Mouse (Mus musculus) small intestine, adult 2 months (tissue): ENCODE measurements around the gene Cltb. TPM values are rescaled to one million over a fixed set of nuclear protein-coding genes. Genes with fewer than 3 reads are reported as not detected.

ENCODE experiments used
- H3K27ac ChIP-seq: fragments of 200-500 bp; 2 replicates; pipeline ENCODE4 v1.5.1; 2012; ENCODE audit warnings: low read depth, low read length, control low read depth, inconsistent platforms; ENCODE audit not compliant: insufficient read depth
- H3K27me3 ChIP-seq: fragments of 200-500 bp; 2 replicates; pipeline ENCODE4 v1.6.1; 2012; ENCODE audit warnings: mild to moderate bottlenecking, moderate library complexity, low read length, inconsistent platforms; ENCODE audit not compliant: control insufficient read depth, insufficient read depth
- H3K36me3 ChIP-seq: fragments of 200-500 bp; 2 replicates; pipeline ENCODE4 v1.6.1; 2012; ENCODE audit warnings: mild to moderate bottlenecking, low read length, control low read depth, inconsistent platforms; ENCODE audit not compliant: control insufficient read depth, insufficient read depth
- H3K4me1 ChIP-seq: fragments of 200-500 bp; 2 replicates; pipeline ENCODE4 v1.6.1; 2012; ENCODE audit warnings: low read length, inconsistent platforms, mixed read lengths; ENCODE audit not compliant: control insufficient read depth, insufficient read depth, insufficient read length
- H3K4me3 ChIP-seq: fragments of 200-500 bp; 2 replicates; pipeline ENCODE4 v1.5.1; 2012; ENCODE audit warnings: low read depth, mild to moderate bottlenecking, control low read depth, inconsistent platforms, low read length, moderate library complexity
- CTCF ChIP-seq: fragments of 200-500 bp; IDR thresholded peaks from 2 replicates; pipeline ENCODE4 v1.5.1; 2012; ENCODE audit warnings: low read depth, mild to moderate bottlenecking, control low read depth, inconsistent platforms, low read length, moderate library complexity, mixed read lengths; ENCODE audit not compliant: insufficient replicate concordance, insufficient read length; ENCODE audit errors: extremely low read depth
- POLR2A ChIP-seq: fragments of 200-500 bp; IDR thresholded peaks from 2 replicates; pipeline ENCODE4 v1.6.1; 2012; ENCODE audit warnings: low read depth, mild to moderate bottlenecking, control low read depth, inconsistent platforms, low read length, moderate library complexity
- whole genome bisulfite sequencing: fragments of 180-500 bp; shearing (Covaris S2); methylation state at CpG from one replicate; pipeline ENCODE4 v1.1.7; 2018; 5-methylcytosine and 5-hydroxymethylcytosine counted together
- polyA plus RNA-seq: library from polyadenylated mRNA; depleted of rRNA; stranded (reverse); fragments of >200 nt; gene quantifications from 2 replicates; pipeline ENCODE4 v1.2.3, GENCODE M21; 2012

The Cltb gene
- polyA plus RNA-seq, 1 experiment = 84.6 TPM

GRCm38 (mm10) chr13:54596870-54597269 lies 14.3 kb downstream of the Cltb start:
- H3K27me3 ChIP-seq = no peaks in the 10 kb centered on the region
- whole genome bisulfite sequencing = 56% methylated on average over 5 of the region's 5 CpGs
- H3K4me3 ChIP-seq = no peak overlapping the region
- H3K36me3 ChIP-seq = peaks cover 8% of the 10 kb centered on the region
- TF ChIP-seq POLR2A = no peak
- no peak for TF ChIP-seq CTCF
- H3K4me1 ChIP-seq = peaks cover 18% of the 10 kb centered on the region
- no peak overlapping the region; the same call in 1 of the 2 replicates for H3K27ac ChIP-seq

GRCm38 (mm10) chr13:54596107-54596690 lies 14.9 kb downstream of the Cltb start:
- Histone ChIP-seq H3K36me3 (peaks cover 8% of the 10 kb centered on the region), H3K27me3 (no peaks in the 10 kb centered on the region), H3K4me3 (no peak overlapping the region), H3K27ac (peak overlapping the region; percentile 57), H3K4me1 (peaks cover 17% of the 10 kb centered on the region)
- 32% methylated on average over 8 of the region's 8 CpGs for WGBS
- no peak for TF ChIP-seq POLR2A
- no peak for TF ChIP-seq CTCF

GRCm38 (mm10) chr13:54593617-54594016 lies 17.5 kb downstream of the Cltb start:
- no peak for TF ChIP-seq CTCF
- no peak for TF ChIP-seq POLR2A
- WGBS = 94% methylated on average over 11 of the region's 11 CpGs
- no peak overlapping the region for H3K4me3 ChIP-seq
- H3K4me1 ChIP-seq = peaks cover 12% of the 10 kb centered on the region
- no peaks in the 10 kb centered on the region for H3K27me3 ChIP-seq
- peaks cover 8% of the 10 kb centered on the region for H3K36me3 ChIP-seq
- H3K27ac ChIP-seq = no peak overlapping the region

GRCm38 (mm10) chr13:54591776-54592356 lies 19.3 kb downstream of the Cltb start:
- Histone ChIP-seq H3K27me3 (no peaks in the 10 kb centered on the region), H3K36me3 (peaks cover 8% of the 10 kb centered on the region; the same call in 1 of the 2 replicates), H3K4me3 (no peak overlapping the region), H3K27ac (no peak overlapping the region), H3K4me1 (peaks cover 10% of the 10 kb centered on the region)
- TF ChIP-seq CTCF (no peak), POLR2A (no peak)
- 83% methylated on average over 8 of the region's 8 CpGs for WGBS

- Histone ChIP-seq H3K27me3 (no peaks in the 10 kb centered on the region), H3K36me3 (peaks cover 7% of the 10 kb centered on the region; the same call in 1 of the 2 replicates), H3K27ac (peak within 1 kb of the TSS; percentile 56), H3K4me3 (peak within 1 kb of the TSS; percentile 75), H3K4me1 (no peaks in the 10 kb centered on the region; the same call in 1 of the 2 replicates)
- WGBS = under 1% methylated on average over 51 of the region's 51 CpGs
- TF ChIP-seq POLR2A = peak; percentile 39
- TF ChIP-seq CTCF = no peak
Measured at GRCm38 (mm10) chr13:54589996-54590951, 20.9 kb downstream of the Cltb start, which contains the start of the genes Nop16 and Higd2a. Gene Nop16 (minus strand): TSS chr13:54590090. Gene Higd2a (plus strand): TSS chr13:54590207.

- no peak for TF ChIP-seq CTCF
- no peak for TF ChIP-seq POLR2A
- Histone ChIP-seq H3K27me3 (no peaks in the 10 kb centered on the region), H3K36me3 (peaks cover 10% of the 10 kb centered on the region), H3K4me1 (no peaks in the 10 kb centered on the region; the same call in 1 of the 2 replicates), H3K4me3 (peak overlapping the region; percentile 75), H3K27ac (no peak overlapping the region)
- under 1% methylated on average over 24 of the region's 24 CpGs for WGBS
Measured at GRCm38 (mm10) chr13:54589414-54589995, 21.6 kb downstream of the Cltb start.
